Mouse (Mus musculus): ENCODE results near the gene Nr1d1.

DNA sequence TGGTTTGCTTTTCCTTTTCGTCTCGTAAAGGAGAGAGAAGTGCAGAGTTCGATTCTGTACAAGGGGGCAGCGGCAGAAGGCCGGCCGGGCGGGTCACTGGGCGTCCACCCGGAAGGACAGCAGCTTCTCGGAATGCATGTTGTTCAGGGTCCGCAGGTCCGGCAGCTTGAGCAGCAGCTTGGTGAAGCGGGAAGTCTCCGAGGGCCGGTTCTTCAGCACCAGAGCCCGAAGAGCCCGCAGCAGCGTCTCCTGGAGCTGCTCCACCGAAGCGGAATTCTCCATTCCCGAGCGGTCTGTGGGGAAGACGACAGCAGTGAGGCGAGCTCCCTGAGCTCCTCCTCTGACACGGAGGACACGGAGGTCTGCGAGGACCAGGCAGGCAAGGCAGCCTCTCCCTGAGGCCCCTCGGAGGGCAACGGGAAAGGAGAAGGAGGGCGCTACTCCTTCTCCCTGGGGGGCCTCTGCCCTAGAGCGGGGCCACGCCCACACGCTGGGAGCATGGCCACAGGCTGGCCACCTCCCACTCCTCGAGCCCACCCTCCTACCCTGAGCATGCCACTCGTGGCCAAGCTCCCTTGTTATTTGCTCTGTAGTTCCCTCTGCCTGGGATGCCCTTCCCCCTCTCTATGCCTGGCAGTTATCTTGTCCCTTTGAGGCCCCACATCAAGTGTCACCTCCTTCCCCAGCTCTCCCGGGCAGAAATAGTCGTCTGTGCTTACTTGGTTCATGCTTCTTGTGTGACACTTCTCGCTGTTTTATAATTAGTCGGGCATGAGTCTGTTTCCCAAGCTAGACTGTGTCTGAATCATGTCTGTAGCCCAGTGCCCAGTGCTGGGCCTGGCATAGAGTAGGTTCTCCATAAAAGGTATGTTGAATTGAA is 6.8 kb downstream of the Nr1d1 start:
- TF ChIP-seq CTCF (IDR thresholded peaks at IDR 0.05; ENCODE audit: extremely low read depth, insufficient read depth, insufficient read length, insufficient replicate concordance): no peak
- TF ChIP-seq POLR2A (IDR thresholded peaks at IDR 0.05; ENCODE audit: low read depth, low read length): no peak

Measured in spleen, adult 2 months (tissue).